Mouse (Mus musculus): ENCODE measurements around the gene Itpkb.

DNA sequence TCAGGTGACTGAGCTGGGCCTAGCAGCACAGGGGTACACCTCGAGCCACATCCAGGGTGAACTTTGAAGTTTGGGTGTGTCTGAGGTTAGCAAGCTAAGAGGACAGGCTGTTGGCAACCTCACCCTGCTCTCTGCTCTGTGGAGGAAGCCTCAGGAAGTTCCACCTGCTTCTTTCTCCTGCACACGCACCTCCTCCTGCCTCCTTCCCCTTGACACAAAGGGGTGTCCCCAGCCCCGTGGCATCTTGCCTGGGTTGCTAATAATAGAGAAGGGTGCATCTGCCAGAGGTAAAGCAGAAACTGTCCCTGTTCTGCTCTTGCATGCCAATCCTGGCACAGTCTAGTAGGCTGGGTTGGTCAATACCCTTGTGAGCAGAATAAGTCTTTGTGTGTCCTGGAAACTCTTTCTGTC, 60.0 kb downstream of the Itpkb start:
- TF ChIP-seq CTCF (IDR thresholded peaks at IDR 0.05; ENCODE audit: low read depth, low read length) (no peak), POLR2A (IDR thresholded peaks at IDR 0.05; ENCODE audit: insufficient read depth, low read length) (no peak)
